Mouse (Mus musculus): ENCODE data around the gene 4933427I04Rik.

The 4933427I04Rik gene

DNA sequence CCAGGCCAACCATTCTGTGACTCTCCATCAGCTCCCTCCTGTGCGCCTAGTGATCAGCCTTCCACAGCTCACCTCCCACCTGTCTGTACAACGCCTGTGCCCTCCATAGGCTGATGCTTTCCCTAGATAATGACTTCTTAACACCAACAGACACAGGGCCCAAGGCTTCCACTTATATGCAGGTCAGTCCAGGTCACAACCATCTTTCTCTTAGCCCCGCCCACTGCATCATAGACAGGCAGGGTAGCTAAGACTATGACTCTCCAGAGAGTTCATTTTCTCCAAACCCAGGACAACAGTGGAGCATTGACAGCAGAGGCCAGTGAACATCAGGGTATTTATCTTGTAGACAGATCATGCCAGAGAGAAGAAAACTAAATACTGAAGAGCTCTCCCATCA, at the start of gene 4933427I04Rik:
Gene 4933427I04Rik (plus strand): TSS at position 301 of the 400 bp plus-strand sequence.
- no peak for DNase-seq (ENCODE audit: low spot score in 2 of 2)

DNA sequence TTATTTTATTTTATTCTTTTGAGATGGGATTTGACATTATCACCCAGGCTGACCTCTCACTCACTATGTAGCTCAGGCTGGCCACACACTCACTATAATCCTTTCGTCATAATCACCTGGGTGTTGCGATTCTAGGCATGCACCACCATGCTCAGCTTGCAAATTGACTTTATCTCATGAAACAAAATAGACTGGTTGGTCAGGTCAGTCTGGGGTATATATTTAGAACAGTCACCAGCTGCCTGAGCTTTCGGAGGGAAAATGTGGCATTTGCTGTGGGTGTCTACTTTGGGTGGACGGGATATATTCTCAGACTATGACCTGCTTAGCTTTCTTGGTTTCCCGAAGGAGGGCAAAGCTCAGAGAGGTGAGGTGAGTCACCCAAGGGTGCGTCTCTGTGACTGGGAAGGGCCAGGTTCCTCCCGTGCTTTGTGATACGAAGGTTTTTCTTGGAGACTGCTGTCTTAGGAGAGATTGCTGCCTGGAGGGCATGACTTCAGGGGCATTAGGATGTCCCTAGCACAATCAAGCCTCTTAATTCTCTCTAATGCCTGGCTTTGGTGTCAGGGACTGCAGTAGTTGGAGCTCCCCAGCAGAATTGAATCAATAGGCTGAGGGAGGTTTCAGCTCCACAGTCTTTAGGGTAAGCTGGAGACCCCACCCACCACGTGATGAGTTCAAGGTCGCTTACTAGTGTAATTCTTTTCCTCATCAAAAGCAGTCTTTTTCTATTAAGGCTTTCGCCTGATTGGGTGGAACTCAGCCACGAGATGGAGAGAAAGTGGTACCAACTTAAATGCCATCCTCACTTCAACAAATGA, 48.8 kb upstream of the 4933427I04Rik start:
- DNase-seq (ENCODE audit: low spot score in 2 of 2): no peak

DNA sequence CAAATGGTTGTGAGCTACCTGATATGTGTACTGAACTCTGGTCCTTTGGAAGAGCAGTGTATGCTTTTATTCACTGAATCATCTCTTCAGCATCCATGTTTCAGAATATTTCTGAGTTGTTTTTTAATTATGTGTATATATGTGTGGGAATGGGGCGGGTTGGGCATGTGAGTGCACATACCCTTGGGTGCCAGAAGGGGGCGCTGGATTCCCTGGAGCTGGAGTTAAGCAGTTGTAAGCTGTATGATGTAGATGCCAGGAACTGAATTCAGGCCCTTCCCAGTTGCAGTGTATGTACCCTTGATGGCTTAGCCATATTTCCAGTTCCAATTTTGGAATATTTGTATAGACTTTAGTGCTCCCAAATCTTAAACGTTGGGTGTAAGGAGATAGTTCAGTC, 47.0 kb upstream of the 4933427I04Rik start:
- DNase-seq (ENCODE audit: low spot score in 2 of 2): no peak

DNA sequence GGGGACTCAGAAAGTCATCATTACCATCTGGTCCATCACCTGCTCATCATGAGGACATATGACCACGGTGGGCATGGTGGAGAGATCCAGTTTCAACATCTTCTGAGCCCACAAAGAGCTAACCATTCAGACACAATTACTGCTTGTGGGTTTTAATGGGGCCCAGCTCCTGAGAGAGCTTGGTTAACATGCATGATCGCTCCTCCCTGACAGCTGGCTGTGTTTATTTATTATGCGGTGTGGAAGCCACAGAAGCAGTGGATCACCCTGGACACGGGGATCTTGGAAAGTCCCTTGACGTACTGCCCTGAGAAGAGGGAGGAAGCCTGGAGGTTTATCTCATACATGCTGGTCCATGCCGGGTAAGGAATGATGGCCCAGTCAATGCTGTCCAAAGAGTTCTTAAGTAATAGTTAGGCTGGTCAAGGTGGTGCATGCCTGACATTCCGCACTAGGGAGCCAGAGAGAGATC, 45.4 kb upstream of the 4933427I04Rik start:
- no peak for DNase-seq (ENCODE audit: low spot score in 2 of 2)

DNA sequence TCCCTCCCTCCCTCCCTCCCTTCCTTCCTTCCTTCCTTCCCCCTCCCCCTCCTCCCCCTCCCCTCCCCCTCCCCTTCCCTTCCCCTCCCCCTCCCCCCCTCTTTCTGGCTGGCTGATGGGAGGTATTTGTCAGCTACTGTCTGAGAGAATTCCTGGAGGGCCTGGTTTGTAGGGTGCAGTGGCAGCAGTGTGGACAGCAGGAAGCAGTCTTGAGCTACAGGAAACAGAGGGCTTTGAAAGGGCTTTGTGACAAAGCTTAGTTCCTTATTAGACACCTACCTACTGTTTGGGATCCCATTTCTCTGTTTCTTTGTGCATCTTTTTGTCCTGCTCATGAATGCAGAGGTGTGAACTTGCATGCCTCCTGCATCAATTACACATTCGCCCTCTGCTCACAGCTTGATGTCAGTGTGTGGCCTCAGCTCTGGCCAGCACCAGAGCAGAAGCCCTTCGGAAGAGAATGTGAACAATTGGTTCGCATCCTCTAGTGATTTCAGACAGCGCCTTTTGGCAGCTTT, 40.3 kb upstream of the 4933427I04Rik start:
- no peak for DNase-seq (ENCODE audit: low spot score in 2 of 2)

DNA sequence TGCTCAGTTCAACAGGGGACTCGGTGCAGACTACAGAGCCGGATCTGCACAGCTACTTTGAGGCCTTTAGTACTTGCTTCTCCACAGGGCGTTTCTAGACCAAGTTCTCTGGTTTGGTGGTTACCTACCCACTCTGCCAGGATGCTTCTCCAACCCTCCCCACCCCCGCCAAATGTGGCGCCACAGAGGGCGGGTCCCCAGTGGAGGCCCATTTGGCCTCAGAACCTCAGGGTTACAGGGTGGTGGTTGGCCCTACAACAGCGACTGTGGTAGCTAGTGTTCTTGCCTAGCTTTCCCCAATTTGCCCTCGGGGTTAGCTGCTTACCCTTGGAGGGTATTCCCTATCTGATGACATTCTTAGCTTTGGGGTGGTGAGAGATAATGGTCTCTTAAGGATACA, 17.4 kb upstream of the 4933427I04Rik start:
- DNase-seq (ENCODE audit: low spot score in 2 of 2): no peak

DNA sequence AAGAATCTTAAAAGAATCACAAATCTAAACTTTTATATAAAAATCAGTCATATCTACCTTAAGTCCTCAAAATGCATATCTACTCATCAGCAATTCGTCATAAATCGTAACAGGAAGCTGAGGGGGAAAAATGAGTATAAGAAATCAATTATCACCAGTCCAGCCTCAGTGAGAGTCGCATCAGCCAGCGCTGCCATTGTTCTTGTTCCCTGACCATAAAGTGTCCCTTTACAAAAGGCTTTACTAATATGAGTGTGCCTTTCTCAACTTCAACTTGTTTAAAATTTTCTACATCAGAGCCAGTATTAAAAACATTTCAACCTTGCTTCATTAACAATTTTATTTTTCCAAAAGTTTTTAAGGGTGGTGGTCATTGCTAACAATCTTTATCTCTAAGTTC, 2.6 kb upstream of the 4933427I04Rik start:
- DNase-seq (ENCODE audit: low spot score in 2 of 2): no peak

DNA sequence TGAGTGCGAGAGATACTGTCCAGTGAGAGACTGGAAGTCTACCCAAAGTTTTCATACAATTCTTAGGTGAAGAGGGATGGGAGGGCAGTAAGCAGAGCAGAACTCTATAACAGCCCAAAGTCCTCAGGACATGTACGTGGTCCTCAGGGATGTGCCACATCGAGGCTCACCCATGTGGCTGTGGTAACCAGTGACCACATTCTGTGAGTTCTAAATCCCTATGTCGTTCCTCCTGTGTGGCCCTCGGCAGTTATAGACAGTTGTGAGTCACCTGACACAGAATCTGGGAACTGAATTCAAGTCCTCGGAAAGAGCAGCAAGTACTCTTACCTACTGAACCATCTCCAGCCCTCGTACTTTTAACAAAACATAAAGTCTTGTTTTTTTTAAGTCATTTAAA, 1.4 kb upstream of the 4933427I04Rik start:
- no peak for DNase-seq (ENCODE audit: low spot score in 2 of 2)

DNA sequence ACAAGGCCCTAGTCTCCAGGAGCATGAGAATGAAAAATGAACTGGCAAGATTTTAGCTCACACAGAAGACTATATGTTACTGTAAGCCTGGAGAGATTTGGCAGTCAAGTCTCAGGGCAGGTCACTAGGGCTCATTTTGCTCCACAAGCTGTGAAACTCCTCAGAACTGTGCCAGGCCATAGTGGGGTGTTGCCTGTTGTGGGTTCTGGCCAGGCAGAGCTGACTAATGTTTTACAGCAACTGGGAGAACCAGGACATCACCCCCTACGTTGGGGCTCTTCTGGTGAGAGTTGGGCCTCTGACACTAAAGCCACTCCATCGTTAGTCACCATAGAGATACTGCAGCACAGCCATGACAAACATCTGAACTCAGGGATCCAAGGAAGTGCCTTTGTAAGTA, 324 bp downstream of the 4933427I04Rik start:
- DNase-seq (ENCODE audit: low spot score in 2 of 2): no peak

DNA sequence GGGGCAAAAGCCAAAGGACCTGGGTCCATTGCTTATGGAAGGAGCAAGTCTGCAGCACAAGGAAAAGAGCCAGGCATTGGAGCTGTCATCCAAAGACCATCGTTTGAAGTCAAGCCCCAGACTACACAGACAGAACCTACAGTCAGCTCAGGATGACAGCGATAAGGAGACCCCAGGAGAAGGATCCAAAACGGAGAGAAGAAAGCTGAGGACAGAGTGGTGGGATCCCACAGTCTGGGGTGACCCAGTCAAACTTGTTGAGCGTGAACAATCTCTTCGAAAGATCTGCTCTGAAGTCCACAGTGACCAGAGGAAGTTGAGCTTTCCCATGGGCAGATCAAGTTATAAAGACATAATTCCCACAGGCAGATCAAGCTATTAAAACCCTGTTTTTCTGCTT, 1.1 kb downstream of the 4933427I04Rik start:
- no peak for DNase-seq (ENCODE audit: low spot score in 2 of 2)

DNA sequence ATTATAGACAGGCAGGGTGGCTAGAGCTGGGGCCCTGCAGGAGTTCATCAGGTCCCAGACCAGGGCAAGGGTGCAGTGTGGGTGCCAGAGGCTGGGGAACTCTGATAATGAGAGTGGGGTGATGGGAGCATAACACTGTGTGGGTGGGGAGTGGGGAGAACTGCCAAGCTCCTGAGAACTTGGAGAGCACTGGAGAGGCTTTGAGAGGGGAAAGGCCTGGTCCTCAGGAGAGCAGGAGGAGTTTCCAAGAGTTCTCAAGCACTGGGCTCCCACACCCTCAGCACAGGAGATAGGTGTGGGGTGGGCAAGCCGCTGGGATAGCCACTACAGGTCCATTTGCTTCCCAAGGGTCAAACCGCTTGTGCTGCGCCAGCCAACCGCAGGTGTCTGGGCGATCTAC, 34.2 kb downstream of the 4933427I04Rik start:
- no peak for DNase-seq (ENCODE audit: low spot score in 2 of 2)

DNA sequence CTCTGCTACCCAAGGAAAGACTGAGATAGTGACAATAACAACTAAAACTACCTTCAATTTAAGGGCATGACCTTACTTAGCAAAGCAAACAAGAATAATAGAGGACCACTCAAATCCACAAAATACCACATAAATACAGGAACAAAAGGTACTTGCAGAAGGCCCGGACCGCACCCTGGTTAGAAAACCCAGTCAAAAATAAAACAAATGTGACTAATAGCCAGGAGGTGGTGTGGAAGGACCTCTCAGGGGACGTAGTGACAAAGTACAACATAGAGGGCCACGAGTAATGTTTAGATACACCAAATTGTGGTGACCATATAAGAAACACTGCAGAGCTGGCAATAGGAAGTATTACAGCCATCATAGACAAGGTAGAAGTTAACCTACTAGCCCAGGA, 34.8 kb downstream of the 4933427I04Rik start:
- no peak for DNase-seq (ENCODE audit: low spot score in 2 of 2)

DNA sequence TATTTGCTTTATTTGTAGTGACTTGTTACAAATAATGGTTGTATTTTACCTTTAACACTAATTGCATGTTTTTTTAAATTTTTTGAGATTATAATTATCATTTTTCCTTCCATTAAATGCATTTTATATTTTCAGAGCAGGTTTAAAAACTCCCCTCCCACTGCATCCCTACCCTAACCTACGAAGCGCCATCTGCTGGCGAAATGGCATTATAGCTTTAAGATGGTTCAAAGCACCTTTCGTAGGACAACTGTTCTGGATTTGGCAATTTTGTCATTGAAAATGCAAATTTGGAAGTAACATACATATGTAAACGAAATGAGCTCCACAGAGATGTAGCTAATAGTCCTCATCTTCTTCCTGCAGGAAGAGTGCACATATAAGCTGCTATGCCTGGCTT, 39.2 kb downstream of the 4933427I04Rik start:
- DNase-seq (ENCODE audit: low spot score in 2 of 2): peak in 1 of 2 experiments; percentile 15

DNA sequence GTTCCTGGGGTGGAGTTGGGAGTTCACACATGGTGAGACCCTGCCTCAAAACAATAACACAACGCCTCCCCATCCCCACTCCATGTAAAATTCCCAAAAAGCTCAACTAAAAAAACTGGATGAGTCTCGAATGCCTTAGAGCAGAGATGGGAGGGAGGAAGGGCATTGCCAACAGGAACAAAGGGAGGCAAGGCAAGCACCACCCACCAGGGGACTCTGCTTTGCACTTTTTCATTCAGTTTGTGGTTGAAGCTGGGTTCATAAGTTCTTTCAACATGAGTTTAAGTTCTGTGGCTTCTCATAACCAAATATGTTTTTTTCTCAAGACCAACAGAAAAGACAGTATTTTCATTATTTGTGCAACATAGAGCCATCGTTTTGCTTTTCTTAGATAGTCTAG, 44.0 kb downstream of the 4933427I04Rik start:
- DNase-seq (ENCODE audit: low spot score in 2 of 2): no peak

DNA sequence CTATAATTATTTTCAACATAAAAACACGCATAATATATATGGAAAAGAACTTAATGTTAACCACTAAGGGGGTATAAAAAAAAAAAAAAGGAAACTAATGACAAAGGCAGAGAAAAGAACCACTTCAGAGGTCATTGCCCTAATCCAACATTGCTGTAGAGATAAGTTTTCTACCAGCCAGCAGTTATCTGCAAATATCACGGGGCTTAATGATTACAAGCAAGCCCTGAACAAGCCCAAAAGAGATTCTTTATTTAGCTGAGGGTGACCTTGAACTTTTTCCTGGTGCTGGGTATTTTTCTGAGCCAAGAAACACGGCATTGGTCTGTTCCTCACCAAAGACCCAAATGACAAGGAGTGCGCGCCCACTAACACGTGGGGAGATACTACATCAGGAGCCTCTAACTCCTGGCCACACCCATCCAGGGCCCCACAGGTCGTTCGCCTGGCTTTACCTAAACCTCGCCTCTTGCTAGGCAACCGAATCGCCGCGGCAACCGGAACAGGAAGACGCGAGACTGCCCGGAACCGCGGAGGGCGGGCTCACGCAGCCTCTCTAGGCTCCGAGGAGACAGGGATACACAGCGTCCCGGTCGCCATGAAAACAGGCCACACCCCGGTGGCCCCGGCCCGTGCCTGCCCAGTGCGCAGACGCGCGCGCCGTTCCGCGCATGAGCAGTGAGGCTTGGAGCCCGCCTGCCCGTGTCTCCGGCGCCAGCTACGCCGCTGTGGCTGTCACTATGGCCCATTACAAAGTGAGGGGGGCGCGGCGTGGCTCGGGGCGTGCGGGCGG, 45.0 kb downstream of the 4933427I04Rik start, which contains the start of gene Mycbp:
Gene Mycbp (plus strand): TSS at position 500 of the 793 bp plus-strand sequence.
- DNase-seq (ENCODE audit: low spot score in 2 of 2): peak; percentile 99

DNA sequence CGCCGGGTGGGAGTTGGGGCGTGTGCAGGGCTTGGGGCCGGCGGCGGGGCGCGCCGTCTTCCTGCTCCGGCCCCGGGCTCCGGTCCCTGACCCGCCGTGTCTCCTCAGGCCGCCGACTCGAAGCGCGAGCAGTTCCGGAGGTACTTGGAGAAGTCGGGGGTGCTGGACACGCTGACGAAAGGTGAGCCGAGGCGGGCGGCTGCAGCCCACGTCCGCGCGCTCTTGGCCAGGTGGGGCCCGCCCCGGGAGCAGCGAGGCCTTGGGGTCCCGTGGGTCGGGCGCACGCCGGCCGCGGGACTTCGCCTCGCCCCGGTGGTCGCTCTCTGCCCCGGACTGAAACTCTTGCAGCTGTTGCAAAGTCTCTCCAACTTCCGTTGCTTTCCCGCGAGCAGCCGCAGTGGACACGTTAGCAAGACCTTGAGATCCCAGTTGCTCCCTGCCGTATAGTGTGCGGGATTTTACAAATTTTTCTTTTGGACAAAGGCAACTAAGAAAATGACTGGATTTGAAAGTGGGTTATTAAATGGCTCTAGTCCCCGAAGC, 45.7 kb downstream of the 4933427I04Rik start:
- DNase-seq (ENCODE audit: low spot score in 2 of 2): no peak

DNA sequence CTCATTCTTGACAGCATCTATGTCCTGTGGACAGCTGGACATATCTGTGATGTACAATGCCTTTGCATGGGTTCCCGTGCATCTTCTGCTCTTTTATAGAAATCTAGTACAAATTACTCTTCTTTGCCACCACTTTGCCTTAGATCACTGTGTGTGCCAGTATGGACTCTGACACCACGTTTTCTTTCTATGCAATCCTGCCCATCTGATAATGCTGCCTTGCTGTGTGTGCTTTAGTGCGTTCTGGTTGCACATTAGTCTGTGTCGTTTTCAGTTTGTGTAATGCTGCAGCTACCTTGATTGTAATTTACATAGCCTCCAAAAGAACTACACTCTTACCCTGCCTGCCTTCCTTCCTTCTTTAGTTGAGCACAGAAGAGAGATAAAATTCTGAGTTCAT, 52.0 kb downstream of the 4933427I04Rik start:
- DNase-seq (ENCODE audit: low spot score in 2 of 2): no peak

DNA sequence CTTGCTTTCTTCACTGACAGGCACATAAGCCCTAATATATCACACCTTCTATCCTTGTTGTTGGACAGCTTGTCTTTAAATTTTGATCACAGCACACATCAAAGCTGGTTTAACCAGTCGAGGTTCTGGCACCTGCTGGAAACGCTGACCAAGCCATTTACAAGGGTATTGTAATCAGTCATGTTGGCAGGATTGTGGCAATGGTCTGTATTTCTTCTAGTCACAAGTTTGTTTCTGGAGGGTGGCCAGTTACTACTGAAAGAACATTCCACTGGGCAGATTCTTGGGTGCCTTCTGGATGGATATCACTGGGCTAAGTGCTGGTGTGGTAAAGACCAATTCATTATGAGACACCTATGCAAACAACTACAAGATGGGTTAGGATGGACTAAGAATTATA, 53.0 kb downstream of the 4933427I04Rik start:
- DNase-seq (ENCODE audit: low spot score in 2 of 2): no peak
